Mouse (Mus musculus): ENCODE results near the gene 1700007K13Rik. TPM values are rescaled to one million over a fixed set of nuclear protein-coding genes. Genes with fewer than 3 reads are reported as not detected.
"Not testable (repeated sequence)": the region's sequence is repeated elsewhere in the genome, so short reads cannot be mapped to it uniquely, and the experiment has no call there.

1700007K13Rik gene
- polyA plus RNA-seq, 1 experiment from 2014 or later = not detected

- peak; percentile 47; the same call in 1 of the 2 replicates for ATAC-seq
- H3K36me3 ChIP-seq = no peaks in the 10 kb centered on the region
- H3K4me1 ChIP-seq (replicated peaks) = peaks cover 18% of the 10 kb centered on the region; the same call in 1 of the 2 replicates
- no peak within 1 kb of the TSS for H3K4me3 ChIP-seq (replicated peaks)
- no peaks in the 10 kb centered on the region for H3K9me3 ChIP-seq
- H3K9ac ChIP-seq = no peak within 1 kb of the TSS
- WGBS = 65% methylated on average over 5 of the region's 5 CpGs
- peak within 1 kb of the TSS; percentile 20 for H3K4me2 ChIP-seq (replicated peaks)
- H3K27ac ChIP-seq = peak within 1 kb of the TSS; percentile 75
- no peaks in the 10 kb centered on the region for H3K27me3 ChIP-seq (replicated peaks)
Measured at GRCm38 (mm10) chr2:28496671-28497070, 30.5 kb upstream of the 1700007K13Rik start, which contains the start of gene Gbgt1. TSS of gene Gbgt1 (plus strand) at chr2:28496891.

- peak overlapping the region; percentile 20; the same call in 1 of the 2 replicates for H3K4me2 ChIP-seq (replicated peaks)
- H3K27ac ChIP-seq = peak overlapping the region; percentile 75
- no peaks in the 10 kb centered on the region for H3K9me3 ChIP-seq
- 78% methylated on average over 16 of the region's 16 CpGs for WGBS
- 0 out of 2 replicates have a peak, but pooled peaks have one; percentile 8 for ATAC-seq
- no peaks in the 10 kb centered on the region for H3K36me3 ChIP-seq
- no peaks in the 10 kb centered on the region for H3K27me3 ChIP-seq (replicated peaks)
- H3K4me1 ChIP-seq (replicated peaks) = peaks cover 18% of the 10 kb centered on the region; the same call in 1 of the 2 replicates
- no peak overlapping the region for H3K4me3 ChIP-seq (replicated peaks)
- no peak overlapping the region for H3K9ac ChIP-seq
Measured at GRCm38 (mm10) chr2:28495801-28496595, 29.9 kb upstream of the 1700007K13Rik start.

GRCm38 (mm10) chr2:28495207-28495756 lies 29.1 kb upstream of the 1700007K13Rik start:
- no peak overlapping the region for H3K4me2 ChIP-seq (replicated peaks)
- H3K36me3 ChIP-seq = no peaks in the 10 kb centered on the region
- H3K27me3 ChIP-seq (replicated peaks) = no peaks in the 10 kb centered on the region
- WGBS = 66% methylated on average over 14 of the region's 14 CpGs
- no peak overlapping the region for H3K4me3 ChIP-seq (replicated peaks)
- no peak overlapping the region for H3K9ac ChIP-seq
- peak overlapping the region; percentile 33; the same call in 1 of the 2 replicates for H3K27ac ChIP-seq
- no peaks in the 10 kb centered on the region for H3K9me3 ChIP-seq
- ATAC-seq = no peak
- H3K4me1 ChIP-seq (replicated peaks) = peaks cover 18% of the 10 kb centered on the region; the same call in 1 of the 2 replicates

GRCm38 (mm10) chr2:28494521-28494920 lies 28.4 kb upstream of the 1700007K13Rik start:
- no peaks in the 10 kb centered on the region for H3K9me3 ChIP-seq
- no peak overlapping the region for H3K4me2 ChIP-seq (replicated peaks)
- no peaks in the 10 kb centered on the region for H3K36me3 ChIP-seq
- H3K9ac ChIP-seq = no peak overlapping the region
- H3K4me3 ChIP-seq (replicated peaks) = no peak overlapping the region
- H3K27me3 ChIP-seq (replicated peaks) = no peaks in the 10 kb centered on the region
- peak overlapping the region; percentile 64; the same call in 1 of the 2 replicates for H3K27ac ChIP-seq
- ATAC-seq = no peak
- peaks cover 18% of the 10 kb centered on the region; the same call in 1 of the 2 replicates for H3K4me1 ChIP-seq (replicated peaks)
- 72% methylated on average over 2 of the region's 2 CpGs for WGBS

GRCm38 (mm10) chr2:28483861-28484260 lies 17.7 kb upstream of the 1700007K13Rik start:
- peaks cover 8% of the 10 kb centered on the region for H3K4me1 ChIP-seq (replicated peaks)
- no peak overlapping the region for H3K4me3 ChIP-seq (replicated peaks)
- H3K9ac ChIP-seq = no peak overlapping the region
- H3K36me3 ChIP-seq = no peaks in the 10 kb centered on the region
- ATAC-seq = peak; percentile 74
- H3K27me3 ChIP-seq (replicated peaks) = no peaks in the 10 kb centered on the region
- no peak overlapping the region for H3K4me2 ChIP-seq (replicated peaks)
- WGBS = 52% methylated on average over 2 of the region's 2 CpGs
- H3K9me3 ChIP-seq = no peaks in the 10 kb centered on the region
- H3K27ac ChIP-seq = no peak overlapping the region

- peaks cover 8% of the 10 kb centered on the region for H3K4me1 ChIP-seq (replicated peaks)
- peak overlapping the region; percentile 57 for H3K4me2 ChIP-seq (replicated peaks)
- H3K9ac ChIP-seq = peak overlapping the region; percentile 44
- peak overlapping the region; percentile 42 for H3K4me3 ChIP-seq (replicated peaks)
- H3K27ac ChIP-seq = peak overlapping the region; percentile 81
- no peaks in the 10 kb centered on the region for H3K9me3 ChIP-seq
- ATAC-seq = peak; percentile 64
- WGBS = 39% methylated on average over 20 of the region's 20 CpGs
- H3K36me3 ChIP-seq = no peaks in the 10 kb centered on the region
- no peaks in the 10 kb centered on the region for H3K27me3 ChIP-seq (replicated peaks)
Measured at GRCm38 (mm10) chr2:28479208-28480204, 13.4 kb upstream of the 1700007K13Rik start.

- H3K27me3 ChIP-seq (replicated peaks); H3K4me2 ChIP-seq (replicated peaks); H3K9ac ChIP-seq; H3K4me1 ChIP-seq (replicated peaks); H3K4me3 ChIP-seq (replicated peaks); H3K9me3 ChIP-seq; ATAC-seq; H3K27ac ChIP-seq; H3K36me3 ChIP-seq: not testable (repeated sequence)
- 94% methylated on average over 5 of the region's 5 CpGs for WGBS
Measured at GRCm38 (mm10) chr2:28477993-28478392, 11.9 kb upstream of the 1700007K13Rik start.

- WGBS = 93% methylated on average over 8 of the region's 8 CpGs
- H3K27me3 ChIP-seq (replicated peaks); H3K4me1 ChIP-seq (replicated peaks); H3K9ac ChIP-seq; H3K4me3 ChIP-seq (replicated peaks); H3K27ac ChIP-seq; H3K4me2 ChIP-seq (replicated peaks); ATAC-seq; H3K9me3 ChIP-seq: not testable (repeated sequence)
- peaks cover 35% of the 10 kb centered on the region for H3K36me3 ChIP-seq
Measured at GRCm38 (mm10) chr2:28472011-28472410, 5.9 kb upstream of the 1700007K13Rik start.

GRCm38 (mm10) chr2:28470591-28470990 lies 4.5 kb upstream of the 1700007K13Rik start:
- H3K9ac ChIP-seq = no peak overlapping the region
- 0 out of 2 replicates have a peak, but pooled peaks cover 2% of the 10 kb centered on the region for H3K9me3 ChIP-seq
- no peak overlapping the region for H3K4me2 ChIP-seq (replicated peaks)
- H3K27ac ChIP-seq = no peak overlapping the region
- H3K4me1 ChIP-seq (replicated peaks) = peaks cover 18% of the 10 kb centered on the region
- H3K4me3 ChIP-seq (replicated peaks) = no peak overlapping the region
- peaks cover 35% of the 10 kb centered on the region for H3K36me3 ChIP-seq
- ATAC-seq = no peak
- 80% methylated on average over 2 of the region's 2 CpGs for WGBS
- H3K27me3 ChIP-seq (replicated peaks) = no peaks in the 10 kb centered on the region

GRCm38 (mm10) chr2:28469461-28469860 lies 3.3 kb upstream of the 1700007K13Rik start:
- no peaks in the 10 kb centered on the region for H3K27me3 ChIP-seq (replicated peaks)
- H3K27ac ChIP-seq = no peak overlapping the region
- 96% methylated on average over 14 of the region's 14 CpGs for WGBS
- peaks cover 35% of the 10 kb centered on the region for H3K36me3 ChIP-seq
- H3K9me3 ChIP-seq = 0 out of 2 replicates have a peak, but pooled peaks cover 2% of the 10 kb centered on the region
- no peak overlapping the region for H3K9ac ChIP-seq
- H3K4me3 ChIP-seq (replicated peaks) = no peak overlapping the region
- H3K4me2 ChIP-seq (replicated peaks) = no peak overlapping the region
- no peak for ATAC-seq
- H3K4me1 ChIP-seq (replicated peaks) = peaks cover 18% of the 10 kb centered on the region

GRCm38 (mm10) chr2:28468486-28469225 lies 2.5 kb upstream of the 1700007K13Rik start:
- Histone ChIP-seq H3K27me3 (replicated peaks) (no peaks in the 10 kb centered on the region), H3K36me3 (peaks cover 35% of the 10 kb centered on the region), H3K4me2 (replicated peaks) (peak overlapping the region; percentile 73), H3K27ac (no peak overlapping the region), H3K9ac (peak overlapping the region; percentile 89), H3K4me3 (replicated peaks) (peak overlapping the region; percentile 76), H3K4me1 (replicated peaks) (peaks cover 18% of the 10 kb centered on the region), H3K9me3 (0 out of 2 replicates have a peak, but pooled peaks cover 2% of the 10 kb centered on the region)
- 54% methylated on average over 18 of the region's 18 CpGs for WGBS
- ATAC-seq = no peak
